Mouse (Mus musculus) layer of hippocampus, postnatal 10 days (tissue): ENCODE data around the gene Vipr2. TPM values are rescaled to one million over a fixed set of nuclear protein-coding genes. Genes with fewer than 3 reads are reported as not detected.
A peak's percentile ranks its signal among the peaks of the same experiment; 100 is the strongest.

Source experiments
- DNase-seq, 2 experiments: peaks; one replicate each; pipeline ENCODE4 v3.0.0; 2021; ENCODE audit warnings: low spot score in 2 of 2
- total RNA-seq, 2 experiments: library from RNA; stranded (reverse); gene quantifications; 2 replicates each; pipeline ENCODE4 v1.2.3; 2021

Gene Vipr2
- total RNA-seq, 2 experiments from 2014 or later = 1.4 to 1.9 TPM

GRCm38 (mm10) chr12:116096361-116096904 lies 18.9 kb downstream of the Vipr2 start:
- no peak for DNase-seq

- no peak for DNase-seq
Observed at GRCm38 (mm10) chr12:116097166-116097565, 19.6 kb downstream of the Vipr2 start.

GRCm38 (mm10) chr12:116101945-116102344 lies 24.4 kb downstream of the Vipr2 start:
- no peak for DNase-seq

GRCm38 (mm10) chr12:116109451-116110353 lies 32.2 kb downstream of the Vipr2 start:
- DNase-seq = no peak

GRCm38 (mm10) chr12:116111007-116111694 lies 33.6 kb downstream of the Vipr2 start:
- no peak for DNase-seq

- DNase-seq = no peak
Observed at GRCm38 (mm10) chr12:116115781-116116180, 38.3 kb downstream of the Vipr2 start.

- no peak for DNase-seq
Observed at GRCm38 (mm10) chr12:116116455-116116854, 38.9 kb downstream of the Vipr2 start.

- no peak for DNase-seq
Observed at GRCm38 (mm10) chr12:116117352-116117929, 39.9 kb downstream of the Vipr2 start.

GRCm38 (mm10) chr12:116119001-116119400 lies 41.5 kb downstream of the Vipr2 start:
- no peak for DNase-seq

GRCm38 (mm10) chr12:116123786-116124185 lies 46.3 kb downstream of the Vipr2 start:
- no peak for DNase-seq

- no peak for DNase-seq
Observed at GRCm38 (mm10) chr12:116130936-116131335, 53.4 kb downstream of the Vipr2 start.

- no peak for DNase-seq
Observed at GRCm38 (mm10) chr12:116132909-116133308, 55.4 kb downstream of the Vipr2 start.

GRCm38 (mm10) chr12:116135906-116136305 lies 58.4 kb downstream of the Vipr2 start:
- no peak for DNase-seq

- DNase-seq = no peak
Observed at GRCm38 (mm10) chr12:116138322-116139205, 61.0 kb downstream of the Vipr2 start.

- no peak for DNase-seq
Observed at GRCm38 (mm10) chr12:116140605-116141004, 63.1 kb downstream of the Vipr2 start.

- no peak for DNase-seq
Observed at GRCm38 (mm10) chr12:116141816-116142215, 64.3 kb downstream of the Vipr2 start.

GRCm38 (mm10) chr12:116142464-116142863 lies 64.9 kb downstream of the Vipr2 start:
- no peak for DNase-seq

- no peak for DNase-seq
Observed at GRCm38 (mm10) chr12:116145246-116145645, 67.7 kb downstream of the Vipr2 start.

GRCm38 (mm10) chr12:116145686-116146085 lies 68.2 kb downstream of the Vipr2 start:
- no peak for DNase-seq

GRCm38 (mm10) chr12:116146996-116147634 lies 69.6 kb downstream of the Vipr2 start:
- peak in 1 of 2 experiments; percentile 27 for DNase-seq
